Mouse (Mus musculus) urinary bladder, adult 2 months (tissue): Measurements from ENCODE around the gene Myadml2. TPM values are rescaled to one million over a fixed set of nuclear protein-coding genes. Genes with fewer than 3 reads are reported as not detected.

Experiments
- DNase-seq: peaks from one replicate; pipeline ENCODE4 v3.0.0; 2022; ENCODE audit warnings: low spot score
- polyA plus RNA-seq: library from polyadenylated mRNA; depleted of rRNA; stranded (reverse); fragments of >200 nt; gene quantifications from 2 replicates; pipeline ENCODE4 v1.2.3, GENCODE M21; 2012; rRNA removed

The Myadml2 gene
- polyA plus RNA-seq, 1 experiment: 0.07 TPM

GRCm38 (mm10) chr11:120610477-120611046, 37.4 kb downstream of the Myadml2 start:
- peak; percentile 17 for DNase-seq

GRCm38 (mm10) chr11:120609250-120609649, 38.7 kb downstream of the Myadml2 start:
- no peak for DNase-seq

- peak; percentile 19 for DNase-seq
Observed at GRCm38 (mm10) chr11:120608241-120609034, 39.5 kb downstream of the Myadml2 start, which contains the start of gene Npb. Gene Npb, plus strand, starts transcription at chr11:120608477.

GRCm38 (mm10) chr11:120606764-120607163, 41.2 kb downstream of the Myadml2 start:
- no peak for DNase-seq

GRCm38 (mm10) chr11:120605667-120606066, 42.3 kb downstream of the Myadml2 start:
- no peak for DNase-seq

GRCm38 (mm10) chr11:120603545-120603944, 44.4 kb downstream of the Myadml2 start:
- DNase-seq: no peak

GRCm38 (mm10) chr11:120600716-120601115, 47.2 kb downstream of the Myadml2 start:
- no peak for DNase-seq

GRCm38 (mm10) chr11:120598990-120599549, 48.9 kb downstream of the Myadml2 start:
- DNase-seq: no peak

GRCm38 (mm10) chr11:120598283-120598989, 49.5 kb downstream of the Myadml2 start, which contains the start of the genes Alyref and Anapc11:
Gene Alyref, minus strand, starts transcription at chr11:120598365.
Gene Anapc11, plus strand, starts transcription at chr11:120598421.
- peak; percentile 89 for DNase-seq

- no peak for DNase-seq
Observed at GRCm38 (mm10) chr11:120597240-120598235, 50.4 kb downstream of the Myadml2 start.

Other genes with a start within 250 kb of the Myadml2 start
- gene Nploc4, start 210.4 kb downstream of the Myadml2 start, polyA plus RNA-seq: 40.6 and 41.1 TPM in 2 replicates
- not detected in 2 replicates for gene Tspan10, start 205.5 kb downstream of the Myadml2 start, polyA plus RNA-seq
- gene Pde6g, start 194.7 kb downstream of the Myadml2 start, polyA plus RNA-seq: 0.34 and 0.63 TPM in 2 replicates
- 19.8 and 26.8 TPM in 2 replicates for gene Oxld1, start 190.1 kb downstream of the Myadml2 start, polyA plus RNA-seq
- 21.5 and 31.0 TPM in 2 replicates for gene Ccdc137, start 190.0 kb downstream of the Myadml2 start, polyA plus RNA-seq
- gene Arl16, start 180.6 kb downstream of the Myadml2 start, polyA plus RNA-seq: 23.9 and 24.0 TPM in 2 replicates
- 62.4 and 72.4 TPM in 2 replicates for gene Mrpl12, start 163.5 kb downstream of the Myadml2 start, polyA plus RNA-seq
- gene Slc25a10, start 156.3 kb downstream of the Myadml2 start, polyA plus RNA-seq: 98.9 and 115 TPM in 2 replicates
- 1.8 and 2.4 TPM in 2 replicates for gene Gcgr, start 117.5 kb downstream of the Myadml2 start, polyA plus RNA-seq
- 112 and 117 TPM in 2 replicates for gene Mcrip1, start 98.4 kb downstream of the Myadml2 start, polyA plus RNA-seq
- not detected in 2 replicates for gene Ppp1r27, start 97.0 kb downstream of the Myadml2 start, polyA plus RNA-seq
- gene P4hb, start 74.9 kb downstream of the Myadml2 start, polyA plus RNA-seq: 272 and 354 TPM in 2 replicates
- 399 and 409 TPM in 2 replicates for gene Arhgdia, start 66.5 kb downstream of the Myadml2 start, polyA plus RNA-seq
- gene Alyref, start 49.8 kb downstream of the Myadml2 start, polyA plus RNA-seq: 56.2 and 57.6 TPM in 2 replicates
- gene Anapc11, start 49.7 kb downstream of the Myadml2 start, polyA plus RNA-seq: 112 and 116 TPM in 2 replicates
- 0.40 and 0.62 TPM in 2 replicates for gene Npb, start 39.7 kb downstream of the Myadml2 start, polyA plus RNA-seq
- gene Pcyt2, start 30.2 kb downstream of the Myadml2 start, polyA plus RNA-seq: 87.2 and 120 TPM in 2 replicates
- gene Sirt7, start 22.9 kb downstream of the Myadml2 start, polyA plus RNA-seq: 78.6 and 107 TPM in 2 replicates
- gene Mafg, start 14.6 kb downstream of the Myadml2 start, polyA plus RNA-seq: 50.1 and 62.5 TPM in 2 replicates
- gene Pycr1, start 4.4 kb downstream of the Myadml2 start, polyA plus RNA-seq: 15.5 and 18.5 TPM in 2 replicates
- 13.0 and 16.6 TPM in 2 replicates for gene Notum, start 13.0 kb upstream of the Myadml2 start, polyA plus RNA-seq
- 50.8 and 52.2 TPM in 2 replicates for gene Aspscr1, start 24.8 kb upstream of the Myadml2 start, polyA plus RNA-seq
- gene Cenpx, start 65.6 kb upstream of the Myadml2 start, polyA plus RNA-seq: 62.3 and 76.0 TPM in 2 replicates
- gene Lrrc45, start 65.8 kb upstream of the Myadml2 start, polyA plus RNA-seq: 54.6 and 66.6 TPM in 2 replicates
- 14.6 and 17.4 TPM in 2 replicates for gene Rac3, start 73.3 kb upstream of the Myadml2 start, polyA plus RNA-seq
- gene Dcxr, start 79.1 kb upstream of the Myadml2 start, polyA plus RNA-seq: 58.1 and 60.6 TPM in 2 replicates
- gene Cbr2, start 84.0 kb upstream of the Myadml2 start, polyA plus RNA-seq: 349 and 361 TPM in 2 replicates
- 1.7 and 2.1 TPM in 2 replicates for gene Hmga1b, start 114.6 kb upstream of the Myadml2 start, polyA plus RNA-seq
- gene Rfng, start 136.0 kb upstream of the Myadml2 start, polyA plus RNA-seq: 25.7 and 27.4 TPM in 2 replicates
- 119 and 149 TPM in 2 replicates for gene Gps1, start 136.1 kb upstream of the Myadml2 start, polyA plus RNA-seq
- 36.1 and 39.1 TPM in 2 replicates for gene Dus1l, start 148.2 kb upstream of the Myadml2 start, polyA plus RNA-seq
- 187 and 188 TPM in 2 replicates for gene Fasn, start 176.4 kb upstream of the Myadml2 start, polyA plus RNA-seq